Mouse (Mus musculus) frontal cortex, adult 2 months (tissue): ENCODE data around the gene Slc4a4. TPM values are rescaled to one million over a fixed set of nuclear protein-coding genes. Genes with fewer than 3 reads are reported as not detected.

Experiments
- DNase-seq, 2 experiments: peaks; one replicate each; pipeline ENCODE4 v3.0.0; 2022; ENCODE audit warnings: low spot score in 1 of 2; ENCODE audit errors: extremely low spot score in 1 of 2
- polyA plus RNA-seq: library from polyadenylated mRNA; depleted of rRNA; stranded (reverse); fragments of >200 nt; gene quantifications from 2 replicates; pipeline ENCODE4 v1.2.3, GENCODE M21; 2012

Slc4a4 gene
- polyA plus RNA-seq, 1 experiment = 73.9 TPM

GRCm38 (mm10) chr5:88994533-88994932 lies 107.9 kb downstream of the Slc4a4 start:
- peak; percentile 50 to 59 for DNase-seq

- no peak for DNase-seq
Observed at GRCm38 (mm10) chr5:88996246-88996645, 109.6 kb downstream of the Slc4a4 start.

- no peak for DNase-seq
Observed at GRCm38 (mm10) chr5:88997277-88997676, 110.7 kb downstream of the Slc4a4 start.

- DNase-seq = no peak
Observed at GRCm38 (mm10) chr5:88999793-89000192, 113.2 kb downstream of the Slc4a4 start.

GRCm38 (mm10) chr5:89000598-89000997 lies 114.0 kb downstream of the Slc4a4 start:
- DNase-seq = no peak

- no peak for DNase-seq
Observed at GRCm38 (mm10) chr5:89010116-89010515, 123.5 kb downstream of the Slc4a4 start.

GRCm38 (mm10) chr5:89012456-89012855 lies 125.8 kb downstream of the Slc4a4 start:
- DNase-seq = no peak

- DNase-seq = peak; percentile 29 to 54
Observed at GRCm38 (mm10) chr5:89014782-89015181, 128.2 kb downstream of the Slc4a4 start.

GRCm38 (mm10) chr5:89015878-89016277 lies 129.3 kb downstream of the Slc4a4 start:
- no peak for DNase-seq

GRCm38 (mm10) chr5:89018537-89018936 lies 131.9 kb downstream of the Slc4a4 start:
- no peak for DNase-seq

GRCm38 (mm10) chr5:89024413-89024812 lies 137.8 kb downstream of the Slc4a4 start:
- DNase-seq = no peak

GRCm38 (mm10) chr5:89027518-89028085 lies 141.0 kb downstream of the Slc4a4 start:
- no peak for DNase-seq

- no peak for DNase-seq
Observed at GRCm38 (mm10) chr5:89032647-89033046, 146.0 kb downstream of the Slc4a4 start.

GRCm38 (mm10) chr5:89033256-89033655 lies 146.6 kb downstream of the Slc4a4 start:
- DNase-seq = no peak

GRCm38 (mm10) chr5:89036147-89036546 lies 149.5 kb downstream of the Slc4a4 start:
- no peak for DNase-seq

GRCm38 (mm10) chr5:89040814-89041213 lies 154.2 kb downstream of the Slc4a4 start:
- DNase-seq = no peak

- no peak for DNase-seq
Observed at GRCm38 (mm10) chr5:89043846-89044245, 157.2 kb downstream of the Slc4a4 start.

GRCm38 (mm10) chr5:89044801-89045200 lies 158.2 kb downstream of the Slc4a4 start:
- DNase-seq = no peak

GRCm38 (mm10) chr5:89051577-89051976 lies 165.0 kb downstream of the Slc4a4 start:
- DNase-seq = no peak

- no peak for DNase-seq
Observed at GRCm38 (mm10) chr5:89052230-89052629, 165.6 kb downstream of the Slc4a4 start.

GRCm38 (mm10) chr5:89055656-89056055 lies 169.0 kb downstream of the Slc4a4 start:
- DNase-seq = no peak

- peak; percentile 22 to 61 for DNase-seq
Observed at GRCm38 (mm10) chr5:89056370-89056769, 169.8 kb downstream of the Slc4a4 start.

- no peak for DNase-seq
Observed at GRCm38 (mm10) chr5:89061097-89061496, 174.5 kb downstream of the Slc4a4 start.
